Mouse (Mus musculus) limb, embryonic 10.5 days (tissue): ENCODE measurements at regions not wholly inside any gene's neighbourhood (a gene's known extent, or its start where the extent isn't known, plus 50 kb on each side); places are given as distances from the start of the nearest gene placed in this dataset.

Experiments used
- DNase-seq: peaks from one replicate; pipeline ENCODE4 v3.0.0-alpha.2; 2017; ENCODE audit warnings: low spot score
- H3K27ac ChIP-seq: fragments of 300-500 bp; sonication (generic); 2 replicates; pipeline ENCODE4 v1.5.1; 2016; ENCODE audit warnings: mild to moderate bottlenecking
- H3K27me3 ChIP-seq: fragments of 300-500 bp; sonication (generic); 2 replicates; pipeline ENCODE4 v1.6.1; 2016; ENCODE audit warnings: low read depth, mild to moderate bottlenecking; ENCODE audit not compliant: poor library complexity, severe bottlenecking
- H3K36me3 ChIP-seq: fragments of 300-500 bp; sonication (generic); 2 replicates; pipeline ENCODE4 v1.6.1; 2016; ENCODE audit warnings: mild to moderate bottlenecking, moderate library complexity
- H3K4me1 ChIP-seq: fragments of 300-500 bp; sonication (generic); 2 replicates; pipeline ENCODE4 v1.6.1; 2016
- H3K4me3 ChIP-seq: fragments of 300-500 bp; sonication (generic); 2 replicates; pipeline ENCODE4 v1.5.1; 2016; ENCODE audit warnings: mild to moderate bottlenecking, moderate library complexity
- H3K9me3 ChIP-seq: fragments of 300-500 bp; sonication (generic); replicated peaks from 2 replicates; pipeline ENCODE4 v1.6.1; 2016; ENCODE audit warnings: mild to moderate bottlenecking
- WGBS: fragments of 180-500 bp; shearing (Covaris S2); methylation state at CpG from one replicate; pipeline ENCODE4 v1.1.7; 2016; 5-methylcytosine and 5-hydroxymethylcytosine counted together

GRCm38 (mm10) chr10:15399964-15400363, 682.0 kb upstream of the Gje1 start:
- H3K27me3 ChIP-seq = no peaks in the 10 kb centered on the region
- no peak overlapping the region for H3K27ac ChIP-seq
- H3K4me1 ChIP-seq = no peaks in the 10 kb centered on the region
- H3K36me3 ChIP-seq = no peaks in the 10 kb centered on the region
- H3K9me3 ChIP-seq = no peaks in the 10 kb centered on the region
- DNase-seq = no peak
- no peak overlapping the region for H3K4me3 ChIP-seq

- no peak for DNase-seq
Observed at GRCm38 (mm10) chr10:15397114-15397513, 679.1 kb upstream of the Gje1 start.

GRCm38 (mm10) chr10:15395295-15395694, 677.3 kb upstream of the Gje1 start:
- Histone ChIP-seq H3K27me3 (no peaks in the 10 kb centered on the region), H3K4me3 (no peak overlapping the region), H3K36me3 (no peaks in the 10 kb centered on the region), H3K27ac (no peak overlapping the region), H3K9me3 (no peaks in the 10 kb centered on the region), H3K4me1 (no peaks in the 10 kb centered on the region)
- WGBS = 67% methylated on average over 2 of the region's 2 CpGs
- DNase-seq = no peak

More at GRCm38 (mm10) chr10:15397114-15397513, 679.1 kb upstream of the Gje1 start:
- H3K36me3 ChIP-seq = no peaks in the 10 kb centered on the region
- no peak overlapping the region for H3K27ac ChIP-seq
- H3K4me3 ChIP-seq = no peak overlapping the region
- 96% methylated on average over 1 of the region's 1 CpGs for WGBS
- H3K9me3 ChIP-seq = no peaks in the 10 kb centered on the region
- H3K27me3 ChIP-seq = no peaks in the 10 kb centered on the region
- no peaks in the 10 kb centered on the region for H3K4me1 ChIP-seq

- Histone ChIP-seq H3K4me3 (no peak overlapping the region), H3K27ac (no peak overlapping the region), H3K4me1 (no peaks in the 10 kb centered on the region), H3K36me3 (no peaks in the 10 kb centered on the region), H3K9me3 (no peaks in the 10 kb centered on the region), H3K27me3 (no peaks in the 10 kb centered on the region)
- WGBS = 74% methylated on average over 5 of the region's 5 CpGs
- no peak for DNase-seq
Observed at GRCm38 (mm10) chr10:15392027-15392816, 674.2 kb upstream of the Gje1 start.

- Histone ChIP-seq H3K36me3 (no peaks in the 10 kb centered on the region), H3K27ac (no peak overlapping the region), H3K4me3 (no peak overlapping the region), H3K9me3 (no peaks in the 10 kb centered on the region), H3K4me1 (no peaks in the 10 kb centered on the region), H3K27me3 (no peaks in the 10 kb centered on the region)
- DNase-seq = no peak
- WGBS = 95% methylated on average over 3 of the region's 3 CpGs
Observed at GRCm38 (mm10) chr10:15373571-15373970, 655.6 kb upstream of the Gje1 start.
